Mouse (Mus musculus) frontal cortex, postnatal 14 days (tissue): ENCODE data around the gene Luzp1.
A peak's percentile ranks its signal among the peaks of the same experiment; 100 is the strongest.

Experiments
- DNase-seq, 2 experiments: peaks; one replicate each; pipeline ENCODE4 v3.0.0; 2022; ENCODE audit warnings: low spot score in 2 of 2

The Luzp1 gene

DNA sequence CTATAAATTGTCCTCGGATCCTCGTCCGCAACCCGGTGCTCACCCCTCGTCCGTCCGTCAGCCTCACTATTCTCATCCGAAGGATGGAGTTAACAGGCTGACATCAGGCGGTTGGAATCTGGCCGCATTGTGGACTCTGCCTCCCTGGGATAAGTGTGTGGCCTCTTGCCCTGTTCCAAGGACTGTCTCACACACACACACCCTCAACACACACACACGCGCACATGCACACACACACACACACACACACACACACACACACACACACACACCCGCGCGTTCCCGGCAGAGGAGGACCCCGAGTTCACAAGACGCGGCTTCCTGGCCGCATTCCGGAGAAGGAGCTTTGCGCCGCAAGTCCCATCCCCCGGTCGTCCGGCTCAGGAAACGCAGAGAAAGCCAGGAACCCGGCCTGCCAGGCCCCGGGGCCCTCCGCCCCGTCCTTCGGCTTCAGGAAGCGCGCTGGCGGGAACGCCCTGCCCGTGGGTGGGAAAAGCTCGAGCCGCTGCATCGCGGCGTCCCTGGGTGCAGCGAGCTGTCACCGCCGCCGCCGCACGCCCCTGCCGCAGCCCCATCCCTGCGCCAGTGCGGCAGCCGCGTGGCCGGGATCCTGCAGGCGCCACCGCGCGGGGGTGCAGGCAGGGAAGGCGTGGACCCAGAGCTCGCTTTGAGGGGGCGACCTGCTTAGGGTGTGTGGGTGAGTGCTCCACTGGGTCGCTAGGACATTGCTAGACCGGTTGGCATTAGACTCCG, 7.3 kb upstream of the Luzp1 start, which contains the start of gene 6030445D17Rik:
Gene 6030445D17Rik, plus strand, starts transcription at position 165 of the 753 bp plus-strand sequence.
- peak; percentile 40 to 50 for DNase-seq

DNA sequence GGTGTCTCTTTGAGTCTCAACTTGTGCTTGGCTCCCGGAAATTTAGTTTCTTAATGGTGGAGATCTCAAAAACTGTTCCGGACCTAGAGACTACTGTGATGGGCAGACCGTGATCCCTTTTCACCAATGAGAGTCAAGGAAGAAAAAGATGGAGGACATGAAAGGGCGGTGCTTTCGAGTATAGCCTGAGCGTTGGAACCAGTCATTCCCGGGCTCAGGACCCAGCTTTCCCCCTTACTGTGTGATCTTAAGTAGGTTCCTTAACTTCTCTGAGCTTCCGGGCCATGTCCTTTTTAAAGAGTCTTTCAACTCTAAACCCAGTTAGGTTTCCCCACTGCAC, 6.8 kb upstream of the Luzp1 start:
- no peak for DNase-seq

DNA sequence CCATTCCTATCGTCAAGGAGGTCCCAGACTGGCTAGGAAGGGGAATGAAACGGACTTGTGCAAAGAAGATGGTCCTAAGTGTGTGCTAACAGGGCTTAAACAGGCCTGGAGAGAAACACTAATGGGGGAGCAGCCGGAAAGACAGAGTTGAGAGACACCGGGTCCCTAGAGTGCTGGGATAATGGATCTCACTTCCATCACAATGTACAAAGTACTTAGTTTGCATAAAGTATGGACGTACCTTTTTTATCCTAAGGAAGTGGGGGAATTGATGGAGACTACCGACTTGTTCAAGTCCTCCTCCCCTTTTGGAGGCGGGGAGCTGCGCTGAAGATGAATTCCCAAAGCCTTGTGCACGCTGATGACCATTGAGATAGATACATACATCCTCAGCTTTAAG, 6.1 kb upstream of the Luzp1 start:
- DNase-seq = no peak

DNA sequence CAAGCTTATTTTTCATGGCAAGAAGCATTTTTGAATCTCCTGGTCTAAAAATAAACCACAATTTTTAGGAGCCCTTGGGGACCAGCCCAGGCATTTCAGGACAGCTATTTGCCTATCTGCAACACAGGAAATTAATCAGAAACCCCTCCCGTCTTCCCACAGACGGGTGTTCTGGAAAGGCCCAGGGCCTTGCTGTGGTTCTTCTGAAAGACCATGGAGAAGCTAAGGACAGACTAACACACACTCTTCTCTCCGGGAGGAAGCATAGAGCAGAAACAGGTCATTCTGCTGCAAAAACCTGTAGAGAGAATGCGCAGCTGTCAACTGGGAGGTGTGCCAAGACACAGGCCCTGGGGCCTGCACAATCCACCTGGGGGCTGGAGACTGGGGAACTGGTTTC, 3.3 kb upstream of the Luzp1 start:
- no peak for DNase-seq

DNA sequence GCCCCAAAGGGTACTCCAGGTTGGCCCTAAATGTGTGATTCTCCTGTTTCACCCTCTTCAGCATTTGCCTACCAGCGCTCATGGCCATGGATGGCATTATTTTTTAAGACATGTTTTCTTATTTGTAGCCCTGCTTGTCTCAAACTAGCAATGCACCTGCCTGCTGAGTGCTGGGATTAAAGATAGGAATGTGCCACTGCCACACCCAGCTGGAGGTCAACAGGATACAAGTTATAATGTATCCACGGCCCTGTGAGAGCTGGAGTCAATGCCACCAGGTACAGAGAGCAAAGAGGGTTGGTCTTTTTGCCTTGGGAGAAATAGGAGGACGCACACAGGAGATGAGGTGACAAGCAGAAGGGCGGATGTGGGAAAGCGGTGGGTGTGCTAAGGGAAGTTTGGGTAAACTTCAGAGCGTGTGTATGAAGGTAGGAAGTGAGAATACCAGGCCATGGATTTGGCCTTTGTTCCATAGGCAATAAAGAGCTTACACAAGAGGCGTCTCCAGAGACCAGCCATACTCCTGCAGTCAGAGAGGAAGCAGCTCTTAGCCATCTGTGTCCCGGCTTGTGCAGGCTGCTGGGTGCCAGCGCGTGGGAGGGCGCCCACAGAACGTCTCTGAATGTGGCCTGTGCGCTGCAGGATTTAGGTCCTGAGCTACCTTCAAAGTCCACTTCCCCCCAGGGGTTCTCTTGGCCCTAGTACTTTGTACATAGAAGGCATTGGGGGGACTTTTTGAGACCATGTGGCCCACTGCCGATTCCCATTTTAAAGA, 821 bp upstream of the Luzp1 start:
- DNase-seq = peak; percentile 30 to 47

DNA sequence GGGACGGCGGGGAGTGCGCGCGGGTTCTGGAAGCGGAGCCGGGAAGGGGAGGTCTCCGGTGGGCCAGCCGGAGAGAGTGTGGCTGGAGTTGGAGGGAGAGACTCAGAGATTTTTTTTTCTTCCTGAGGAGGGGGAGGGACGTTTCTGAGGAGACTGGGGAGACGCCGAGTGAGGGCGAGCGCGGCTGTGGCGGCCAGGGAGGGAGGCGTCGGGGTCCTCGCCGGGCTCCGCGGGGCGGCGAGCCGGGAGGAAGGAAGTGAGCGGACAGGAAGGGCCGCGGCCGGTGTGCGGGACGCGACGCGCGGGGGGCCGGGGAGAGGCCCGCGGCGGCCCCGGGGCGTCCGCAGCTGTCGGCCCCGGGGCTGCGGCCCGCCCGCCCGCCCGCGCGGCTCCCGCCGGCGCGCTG, 383 bp downstream of the Luzp1 start:
- no peak for DNase-seq

DNA sequence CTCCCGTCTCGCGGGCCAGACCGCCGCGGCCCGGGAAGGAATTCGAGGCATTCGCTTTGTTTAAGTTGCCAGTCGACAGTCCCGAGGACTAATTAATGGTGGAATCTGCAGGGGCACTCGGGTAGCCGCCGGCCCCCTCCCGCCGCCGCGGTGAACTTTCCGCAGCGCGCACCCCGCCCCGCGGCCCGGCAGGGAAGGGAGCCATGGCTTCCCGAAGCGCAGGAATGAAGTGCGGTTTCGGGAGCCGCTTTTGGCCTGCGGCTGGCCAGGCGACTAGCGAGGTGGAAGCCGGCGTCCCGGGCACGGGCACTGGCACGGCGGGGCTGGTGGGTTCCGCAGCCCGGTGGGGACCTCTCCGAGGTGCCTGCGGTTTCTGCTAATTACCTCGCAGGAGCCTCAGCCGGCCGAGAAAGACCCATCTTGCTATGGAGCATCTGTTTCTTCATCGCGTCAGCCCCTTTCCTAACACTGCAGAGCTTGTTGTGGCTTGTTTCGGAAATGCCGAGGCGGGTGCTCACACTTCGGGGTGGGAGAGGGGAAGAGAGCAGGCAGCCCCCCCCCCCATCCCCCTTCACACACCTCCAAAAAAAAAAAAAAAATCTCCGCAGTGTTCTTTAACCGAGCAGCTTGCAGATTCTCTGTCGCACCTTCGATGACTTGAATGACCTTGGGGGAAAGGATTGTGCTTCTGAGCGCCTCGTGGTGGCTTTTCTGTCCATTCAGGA, 948 bp downstream of the Luzp1 start:
- peak in 1 of 2 experiments; percentile 36 for DNase-seq

DNA sequence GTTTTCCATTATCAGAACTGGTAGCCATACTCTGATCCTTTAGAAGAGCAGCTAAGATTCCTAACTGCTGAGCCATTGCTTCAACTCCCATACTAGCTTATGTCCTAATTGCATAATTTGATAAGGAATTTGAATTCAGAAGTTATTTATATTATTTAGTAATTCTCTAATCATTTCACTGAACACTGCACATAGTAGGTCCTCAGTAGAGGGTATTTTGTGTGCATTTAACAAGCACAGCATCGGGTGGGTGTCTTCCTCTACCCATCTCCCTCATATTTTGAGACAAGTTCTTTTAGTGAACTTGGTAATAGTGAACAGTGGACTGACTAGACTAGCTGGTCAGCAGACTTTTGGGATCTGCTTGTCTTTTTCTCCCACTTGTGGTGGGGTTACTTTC, 7.1 kb downstream of the Luzp1 start:
- DNase-seq = no peak

DNA sequence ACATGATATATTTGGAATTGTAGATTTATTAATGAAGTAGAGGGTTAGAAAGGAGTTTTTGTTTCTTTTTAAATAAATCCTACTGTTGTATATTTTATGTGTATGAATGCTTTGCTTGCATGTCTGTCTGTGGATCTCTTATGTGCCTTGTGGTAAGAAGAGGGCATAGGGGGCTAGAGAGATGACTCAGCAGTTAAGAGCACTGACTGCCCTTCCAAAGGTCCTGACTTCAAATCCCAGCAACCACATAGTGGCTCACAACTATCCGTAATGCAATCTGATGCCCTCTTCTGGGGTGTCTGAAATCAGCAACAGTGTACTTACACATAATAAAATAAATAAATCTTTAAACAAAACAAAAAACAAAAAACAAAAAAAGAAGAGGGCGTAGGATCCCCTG, 17.0 kb downstream of the Luzp1 start:
- no peak for DNase-seq

DNA sequence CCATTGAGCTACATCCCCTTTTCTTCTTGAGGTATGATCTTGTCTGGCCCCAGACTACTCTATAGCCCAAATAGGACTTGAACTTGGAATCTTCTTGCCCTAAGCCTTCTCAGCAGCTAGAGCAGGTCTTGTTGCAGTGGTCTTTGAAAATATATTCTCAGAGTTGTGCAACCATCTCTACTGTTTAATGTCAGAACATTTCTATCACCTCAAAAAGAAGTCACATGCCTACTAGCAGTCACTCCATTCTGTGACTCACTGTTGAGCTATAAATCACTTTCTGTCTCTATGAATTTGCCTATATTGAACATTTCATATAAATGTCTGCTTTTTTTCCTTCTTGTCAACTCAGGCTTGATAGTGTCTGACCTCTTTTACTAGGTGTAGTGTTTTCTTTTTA, 26.4 kb downstream of the Luzp1 start:
- DNase-seq = no peak

DNA sequence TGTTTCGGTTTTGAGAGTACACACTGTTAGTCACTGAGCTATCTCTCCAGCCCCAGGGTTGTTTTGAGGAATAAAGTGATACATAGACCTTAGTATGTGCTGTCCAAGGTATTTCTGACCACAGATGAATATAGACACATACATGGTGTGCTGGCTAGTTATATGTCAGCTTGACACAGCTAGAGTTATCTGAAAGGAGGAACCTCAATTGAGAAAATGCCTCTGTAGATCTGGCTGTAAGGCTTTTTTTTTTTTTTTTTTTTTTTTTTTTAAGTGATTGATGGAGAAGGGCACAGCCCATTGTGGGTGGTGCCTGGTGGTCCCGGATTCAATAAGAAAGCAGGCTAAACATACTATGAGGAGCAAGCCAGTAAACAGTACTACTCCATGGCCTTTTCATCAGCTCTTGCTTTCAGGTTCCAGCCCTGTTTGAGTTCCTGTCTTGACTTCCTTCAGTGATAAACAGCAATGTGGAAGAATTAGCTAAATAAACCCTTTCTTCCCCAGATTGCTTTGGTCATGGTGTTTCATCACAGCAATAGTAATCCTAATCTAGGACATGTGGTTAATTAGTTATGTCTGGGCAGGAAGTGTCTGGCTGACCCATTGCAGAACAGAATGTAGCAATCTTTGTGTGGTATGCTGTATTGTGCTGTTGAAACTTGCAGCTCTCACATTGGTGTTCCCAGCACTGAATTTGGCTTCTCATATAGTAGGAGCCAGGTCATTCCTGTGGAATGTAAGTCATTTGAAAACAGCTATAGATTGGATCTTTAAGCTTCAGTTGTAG, 36.1 kb downstream of the Luzp1 start:
- DNase-seq = no peak

DNA sequence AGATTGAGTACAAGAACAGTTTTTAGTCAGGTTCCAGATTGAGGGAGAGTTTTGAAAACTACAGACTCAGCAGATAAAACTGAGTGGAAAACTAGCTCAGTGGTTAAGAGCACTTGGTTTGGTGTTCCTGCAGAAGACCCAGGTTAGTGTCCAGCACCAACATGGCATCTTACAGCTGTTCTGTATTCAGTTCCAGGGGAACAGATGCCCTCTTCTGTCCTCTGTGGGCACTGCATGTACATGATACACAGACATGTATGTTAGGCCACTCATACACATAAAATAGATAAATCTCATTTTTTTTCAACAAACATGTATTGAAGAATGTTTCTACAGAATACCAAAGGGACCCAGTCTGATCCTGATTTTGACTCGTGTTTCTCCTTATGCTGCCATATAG, 40.3 kb downstream of the Luzp1 start:
- no peak for DNase-seq

DNA sequence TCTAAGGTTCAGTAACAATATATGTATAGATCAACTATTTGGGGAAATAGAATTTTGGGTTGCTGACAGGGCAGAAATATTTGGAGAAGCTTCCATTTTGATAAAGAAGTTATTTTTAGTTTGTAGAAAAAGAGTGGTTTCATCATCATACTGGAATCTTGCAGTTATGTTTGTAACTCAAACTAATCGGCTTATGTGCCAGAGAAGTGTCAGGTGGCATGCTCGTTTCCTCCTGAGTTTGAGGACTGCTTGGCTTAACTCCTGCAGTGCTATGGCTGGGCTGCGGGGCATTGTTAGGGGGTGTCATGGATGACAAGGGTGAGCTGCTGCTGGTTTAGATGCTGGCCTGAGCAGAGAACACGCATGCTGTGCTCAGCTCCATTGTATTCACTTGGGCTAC, 42.1 kb downstream of the Luzp1 start:
- no peak for DNase-seq

DNA sequence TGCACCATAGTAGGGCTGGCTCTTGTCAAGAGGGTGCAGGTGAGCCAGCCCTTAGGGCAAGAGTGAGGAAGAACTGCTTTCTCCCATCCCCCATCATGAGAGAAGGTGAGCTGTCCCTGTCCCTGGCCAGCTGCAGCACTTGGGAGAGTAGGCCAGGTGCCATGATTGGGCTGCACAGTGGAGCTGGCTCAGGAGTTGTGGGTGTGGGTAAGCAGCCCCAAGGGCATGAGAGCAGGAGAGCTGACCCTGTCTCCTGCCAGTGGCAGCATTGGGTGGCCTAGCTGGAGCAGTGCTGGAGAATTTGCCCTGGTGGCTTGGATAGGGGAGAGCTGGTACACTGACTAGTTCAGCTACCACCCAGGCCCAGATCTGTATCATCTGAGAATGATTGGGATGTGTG, 43.3 kb downstream of the Luzp1 start:
- DNase-seq = no peak

DNA sequence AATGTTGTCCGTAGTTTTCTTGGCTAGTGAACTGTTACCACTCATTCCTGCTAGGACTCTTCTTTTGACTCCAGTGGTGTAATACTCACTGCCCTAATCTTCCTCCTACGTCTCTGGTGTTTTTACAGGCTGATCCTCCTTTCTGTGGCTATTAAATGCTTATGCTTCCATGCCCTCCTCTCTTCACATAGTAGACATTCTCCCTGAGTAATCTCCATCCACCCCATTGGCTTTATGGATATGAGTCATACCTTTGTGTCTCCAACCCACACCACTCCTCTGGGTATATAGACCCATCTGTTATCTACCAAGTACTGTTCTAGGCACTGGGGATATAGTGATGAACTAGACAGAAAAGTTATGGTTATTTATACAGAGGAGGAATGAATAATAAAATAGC, 48.6 kb downstream of the Luzp1 start:
- no peak for DNase-seq

DNA sequence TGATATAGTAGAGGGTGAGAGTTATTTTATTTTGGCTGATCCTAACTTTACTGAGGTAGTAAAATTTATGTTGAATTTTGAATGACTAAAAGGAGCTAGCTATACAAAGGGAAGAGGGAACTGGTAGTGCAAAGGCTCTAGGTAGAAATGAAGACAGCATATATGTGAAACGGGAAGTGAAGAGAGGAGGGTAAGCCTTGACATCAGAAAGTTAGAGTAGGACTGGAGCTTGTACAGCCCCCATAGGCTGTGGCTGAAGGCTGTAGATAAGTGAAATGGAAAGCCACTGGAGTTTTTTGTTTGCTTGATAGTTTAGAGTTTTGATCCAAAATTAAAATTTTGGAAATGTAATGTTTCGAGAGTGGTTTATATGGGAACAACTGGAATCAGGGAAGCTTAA, 49.0 kb downstream of the Luzp1 start:
- DNase-seq = no peak

DNA sequence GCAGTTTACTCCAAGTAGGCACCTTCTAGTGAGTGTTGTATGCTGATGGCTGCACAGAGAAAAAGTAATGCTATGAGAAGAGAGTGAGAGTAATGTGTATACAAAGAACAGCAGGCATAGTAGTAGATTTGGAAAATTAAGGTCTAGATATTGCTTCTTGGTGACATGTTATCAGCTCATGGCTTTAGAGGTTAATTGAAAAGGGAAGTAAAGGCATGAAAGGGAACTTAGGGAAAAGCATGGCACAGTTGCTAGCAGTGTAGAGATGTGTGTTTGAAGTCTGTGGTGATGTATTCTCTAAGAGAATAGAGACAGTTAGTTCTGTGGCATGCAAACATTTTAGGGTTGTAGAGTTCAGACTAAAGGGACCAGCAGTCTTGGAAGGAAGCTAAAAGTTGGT, 50.3 kb downstream of the Luzp1 start:
- no peak for DNase-seq

DNA sequence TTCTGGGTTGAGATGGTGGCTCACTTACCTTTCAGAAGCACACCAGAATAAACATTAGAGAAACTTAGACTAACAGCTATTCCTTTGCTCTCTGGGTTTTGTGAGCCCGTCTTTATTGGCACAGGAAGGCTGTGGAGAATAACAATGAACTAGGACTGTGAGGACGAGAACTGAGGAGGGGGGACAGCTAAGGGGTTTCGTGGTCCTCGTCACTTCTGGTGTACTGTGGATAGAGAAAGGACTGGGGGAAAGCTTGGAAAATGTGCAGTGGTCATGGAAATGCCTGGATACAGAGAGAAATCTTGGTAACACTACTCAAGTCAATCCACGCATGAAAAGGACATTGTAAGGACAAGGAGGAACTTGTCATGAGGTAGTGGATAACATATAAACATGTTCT, 52.3 kb downstream of the Luzp1 start:
- no peak for DNase-seq

DNA sequence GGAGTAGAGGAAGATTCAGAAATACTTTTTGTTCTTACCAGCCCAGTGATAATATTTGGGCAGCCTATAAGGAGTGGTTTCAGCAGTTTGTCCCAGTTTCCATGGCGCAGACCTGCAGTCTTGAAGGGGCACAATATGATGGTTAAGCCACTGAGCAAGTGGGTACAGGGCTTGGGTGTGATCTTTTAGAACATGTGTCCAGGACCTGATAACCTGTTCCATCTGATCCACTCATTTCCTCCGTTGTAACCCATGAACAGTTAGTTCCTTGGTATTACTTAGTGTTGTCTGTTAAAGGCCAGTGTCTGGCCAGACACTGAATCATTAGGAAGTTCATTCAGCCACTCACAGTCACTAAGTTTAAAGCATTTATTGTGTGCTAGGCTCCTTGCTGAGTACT, 54.7 kb downstream of the Luzp1 start:
- no peak for DNase-seq

DNA sequence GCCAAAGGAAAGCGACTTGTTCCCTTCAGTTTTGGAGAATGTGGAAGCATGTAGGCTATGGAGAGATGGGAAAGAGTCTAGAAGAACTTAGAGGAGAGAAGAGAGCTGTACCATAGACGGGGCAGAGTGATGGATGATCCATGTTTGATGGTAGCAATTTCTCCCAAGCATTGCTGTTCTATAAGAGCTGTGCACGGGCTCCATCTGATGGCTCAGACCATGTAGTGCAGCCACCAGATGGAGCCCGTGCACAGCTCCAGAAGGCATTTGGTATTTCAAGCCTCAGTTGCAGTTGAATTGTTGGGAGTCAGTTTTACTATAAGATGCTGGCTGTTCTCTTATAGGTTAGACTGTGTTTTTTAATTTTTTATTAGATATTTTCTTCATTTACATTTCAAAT, 56.9 kb downstream of the Luzp1 start:
- DNase-seq = peak in 1 of 2 experiments; percentile 46

DNA sequence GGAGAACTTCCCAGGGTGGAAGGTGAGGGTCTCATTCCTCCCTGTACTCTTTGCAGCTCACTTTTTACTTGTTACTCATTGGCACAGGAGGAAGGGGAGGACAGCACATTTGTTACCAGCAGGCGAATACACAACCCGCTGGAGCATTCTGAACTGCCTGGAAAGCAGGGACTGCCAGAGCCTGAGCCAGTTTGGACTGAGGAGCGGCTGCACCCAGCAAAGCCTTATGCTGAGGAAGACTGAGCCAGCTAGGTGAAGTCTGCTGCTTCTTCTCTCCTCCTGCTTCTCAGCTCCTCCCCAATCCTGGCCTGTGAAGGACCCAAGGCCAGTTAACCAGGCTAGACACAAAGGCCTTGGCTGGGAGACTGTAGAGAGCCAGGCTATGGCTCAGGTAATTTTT, 75.6 kb downstream of the Luzp1 start:
- DNase-seq = no peak
